Mouse (Mus musculus) lung, adult 2 months (tissue): ENCODE measurements around the gene Cpxm2.

ENCODE experiments used
- CTCF ChIP-seq: fragments of 200-500 bp; IDR thresholded peaks from 2 replicates; pipeline ENCODE4 v1.5.1; 2011; ENCODE audit warnings: mild to moderate bottlenecking, low read length, control low read depth; ENCODE audit not compliant: insufficient read depth
- POLR2A ChIP-seq: fragments of 200-500 bp; IDR thresholded peaks from 2 replicates; pipeline ENCODE4 v1.6.1; 2011; ENCODE audit warnings: low read depth, mild to moderate bottlenecking, control low read depth, low read length, borderline replicate concordance; ENCODE audit errors: extremely low read depth

DNA sequence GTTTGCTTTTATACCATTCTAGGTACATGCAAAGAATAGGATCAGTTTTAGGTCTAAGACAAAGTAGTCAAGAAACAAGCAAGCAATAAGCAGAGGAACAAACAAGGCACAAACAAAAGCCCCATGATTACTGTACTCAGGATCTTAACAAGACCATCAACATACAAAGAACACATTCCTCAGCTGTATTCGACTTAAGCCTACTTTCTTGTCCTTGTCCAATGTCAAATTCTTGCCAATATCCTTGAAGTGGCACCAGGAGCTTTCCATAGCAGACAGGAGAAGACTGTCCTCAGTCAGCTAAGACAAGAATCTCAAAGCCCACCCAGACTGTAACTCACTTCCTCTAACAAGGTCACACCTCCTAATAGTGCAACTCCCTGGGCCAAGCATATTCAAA, 24.5 kb upstream of the Cpxm2 start:
- TF ChIP-seq CTCF (no peak), POLR2A (no peak)
